Mouse (Mus musculus) kidney, adult 2 months (tissue): ENCODE measurements at regions not wholly inside any gene's neighbourhood (a gene's known extent, or its start where the extent isn't known, plus 50 kb on each side); places are given as distances from the start of the nearest gene placed in this dataset.

Experiments used
- DNase-seq: peaks from one replicate; pipeline ENCODE4 v3.0.0; 2021
- H3K27ac ChIP-seq: fragments of 200-500 bp; 2 replicates; pipeline ENCODE4 v1.5.1; 2012; ENCODE audit warnings: low read depth, low read length, control low read depth, inconsistent platforms; ENCODE audit not compliant: insufficient read depth
- H3K27me3 ChIP-seq: fragments of 200-500 bp; replicated peaks from 2 replicates; pipeline ENCODE4 v1.6.1; 2012; ENCODE audit warnings: mild to moderate bottlenecking, moderate library complexity, low read length, inconsistent platforms; ENCODE audit not compliant: control insufficient read depth, insufficient read depth
- H3K36me3 ChIP-seq: fragments of 200-500 bp; 2 replicates; pipeline ENCODE4 v1.6.1; 2012; ENCODE audit warnings: mild to moderate bottlenecking, moderate library complexity, low read length, inconsistent platforms; ENCODE audit not compliant: control insufficient read depth, insufficient read depth
- H3K4me1 ChIP-seq: fragments of 200-500 bp; 2 replicates; pipeline ENCODE4 v1.6.1; 2011; ENCODE audit warnings: low read length; ENCODE audit not compliant: control insufficient read depth, insufficient read depth
- H3K4me3 ChIP-seq: fragments of 200-500 bp; 2 replicates; pipeline ENCODE4 v1.5.1; 2011; ENCODE audit warnings: mild to moderate bottlenecking, low read depth, low read length, control low read depth; ENCODE audit not compliant: insufficient read depth
- CTCF ChIP-seq: fragments of 200-500 bp; conservative IDR thresholded peaks from 2 replicates; pipeline ENCODE4 v1.5.1; 2011; ENCODE audit warnings: low read depth, mild to moderate bottlenecking, control low read depth, low read length, moderate library complexity, mixed read lengths; ENCODE audit not compliant: insufficient read depth, insufficient read length
- POLR2A ChIP-seq: fragments of 200-500 bp; IDR thresholded peaks from one replicate; pipeline ENCODE4 v1.6.1; 2011; ENCODE audit warnings: low read depth, low read length, control low read depth
- WGBS: fragments of 180-500 bp; shearing (Covaris S2); methylation state at CpG from one replicate; pipeline ENCODE4 v1.1.7; 2018; 5-methylcytosine and 5-hydroxymethylcytosine counted together

DNA sequence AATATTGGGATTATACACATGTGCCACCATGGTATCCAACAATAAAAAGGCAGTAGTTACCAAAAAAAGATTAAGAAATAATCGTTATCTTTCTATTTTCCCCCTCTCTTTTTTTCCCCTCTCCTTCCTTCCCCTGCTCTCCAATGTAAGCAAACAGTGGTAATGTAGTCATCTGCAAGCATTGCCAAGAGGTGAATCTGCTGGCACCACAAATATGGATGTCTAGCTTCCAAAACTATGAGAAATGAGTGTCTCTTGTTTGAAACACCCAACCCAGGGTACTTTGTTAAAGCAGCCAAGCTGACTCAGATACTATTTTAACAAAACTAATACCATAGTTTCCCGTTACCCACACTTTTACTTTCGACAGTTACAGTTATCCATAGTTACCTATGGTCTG, 784.2 kb downstream of the Gsdmc2 start:
- Histone ChIP-seq H3K27ac (no peak overlapping the region), H3K27me3 (no peaks in the 10 kb centered on the region), H3K4me3 (no peak overlapping the region), H3K4me1 (no peaks in the 10 kb centered on the region), H3K36me3 (no peaks in the 10 kb centered on the region)
- 93% methylated on average over 3 of the region's 3 CpGs for WGBS
- DNase-seq = no peak
- no peak for TF ChIP-seq POLR2A
- TF ChIP-seq CTCF = no peak

DNA sequence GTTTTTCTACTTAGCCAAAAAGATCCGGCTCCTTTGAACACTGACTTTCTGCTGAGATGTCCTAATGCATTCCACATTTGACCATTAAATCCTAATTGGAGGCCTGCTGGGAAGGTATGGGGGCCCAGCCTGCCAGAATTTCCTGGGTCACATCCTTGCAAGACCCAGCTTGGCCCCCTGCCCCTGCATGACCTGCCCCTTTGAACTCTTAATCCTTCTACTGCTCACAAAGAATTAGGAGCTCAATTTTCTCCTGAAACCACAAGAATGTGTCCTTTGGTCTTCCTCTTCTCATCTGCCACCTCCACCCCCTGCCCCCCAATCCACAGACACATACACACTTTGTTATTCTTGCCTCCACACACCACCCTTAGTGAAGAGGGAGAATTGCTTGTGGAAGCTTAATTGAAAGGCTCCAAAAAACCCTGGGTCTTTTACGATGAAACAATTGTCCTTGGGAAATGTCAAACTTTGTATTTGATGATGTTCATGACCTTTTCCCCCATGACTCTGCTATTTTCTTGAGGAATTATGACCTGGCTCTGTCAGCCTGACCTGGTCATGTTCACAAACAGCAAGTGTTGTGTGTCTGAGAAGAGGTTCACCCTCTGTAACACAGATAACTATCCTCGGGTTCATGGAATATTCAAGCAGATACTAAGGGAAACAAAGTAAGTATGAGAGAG, 792.3 kb downstream of the Gsdmc2 start:
- no peak overlapping the region for H3K27ac ChIP-seq
- H3K4me3 ChIP-seq = no peak overlapping the region
- 48% methylated on average over 3 of the region's 3 CpGs for WGBS
- H3K36me3 ChIP-seq = no peaks in the 10 kb centered on the region
- H3K4me1 ChIP-seq = no peaks in the 10 kb centered on the region
- H3K27me3 ChIP-seq = no peaks in the 10 kb centered on the region
- DNase-seq = no peak
- TF ChIP-seq CTCF = no peak

DNA sequence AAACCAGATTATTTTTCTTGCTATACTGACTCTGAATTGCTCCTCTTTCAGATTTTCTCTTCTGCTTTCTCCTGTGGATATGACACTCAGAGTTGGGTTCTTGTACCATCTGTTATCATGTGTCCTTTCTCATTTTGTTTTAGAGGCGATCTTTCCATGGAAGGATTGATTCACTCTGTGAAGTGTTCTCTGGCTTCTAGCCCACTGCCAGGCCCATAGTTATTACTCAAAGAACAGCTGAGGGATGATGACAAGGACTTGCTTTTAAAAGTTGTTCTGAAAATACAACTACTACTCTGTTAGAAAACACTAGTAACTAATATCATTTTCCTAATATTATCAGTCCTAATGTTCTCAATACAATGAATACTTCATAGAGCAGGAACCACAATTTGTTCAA, 794.9 kb downstream of the Gsdmc2 start:
- WGBS = 84% methylated on average over 1 of the region's 1 CpGs
- DNase-seq = no peak
- H3K4me1 ChIP-seq = no peaks in the 10 kb centered on the region
- TF ChIP-seq POLR2A (no peak), CTCF (no peak)
- H3K4me3 ChIP-seq = no peak overlapping the region
- H3K27ac ChIP-seq = no peak overlapping the region
- H3K36me3 ChIP-seq = no peaks in the 10 kb centered on the region
- H3K27me3 ChIP-seq = no peaks in the 10 kb centered on the region

DNA sequence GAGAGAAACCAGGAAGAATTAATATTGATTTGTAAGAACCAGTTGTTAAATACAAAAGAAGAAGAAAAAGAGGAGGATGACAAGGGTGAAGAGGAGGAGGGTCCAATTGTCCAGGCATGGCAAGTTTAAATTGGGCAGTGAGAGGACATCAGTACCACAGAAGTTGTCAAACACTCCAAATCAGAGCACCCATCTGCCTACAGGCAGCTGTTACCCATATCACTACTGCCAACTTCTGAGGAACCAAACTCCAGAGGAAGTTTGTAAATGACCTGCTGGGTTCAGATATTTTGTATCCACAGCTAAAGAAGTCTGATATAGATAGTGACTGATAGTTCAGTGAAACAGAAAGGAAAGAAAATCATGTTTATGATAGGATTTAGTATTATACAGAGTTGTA, 802.6 kb downstream of the Gsdmc2 start:
- H3K27ac ChIP-seq = no peak overlapping the region
- no peak for TF ChIP-seq POLR2A
- TF ChIP-seq CTCF = no peak
- no peaks in the 10 kb centered on the region for H3K4me1 ChIP-seq
- no peaks in the 10 kb centered on the region for H3K36me3 ChIP-seq
- no peak overlapping the region for H3K4me3 ChIP-seq
- no peaks in the 10 kb centered on the region for H3K27me3 ChIP-seq
- no peak for DNase-seq

DNA sequence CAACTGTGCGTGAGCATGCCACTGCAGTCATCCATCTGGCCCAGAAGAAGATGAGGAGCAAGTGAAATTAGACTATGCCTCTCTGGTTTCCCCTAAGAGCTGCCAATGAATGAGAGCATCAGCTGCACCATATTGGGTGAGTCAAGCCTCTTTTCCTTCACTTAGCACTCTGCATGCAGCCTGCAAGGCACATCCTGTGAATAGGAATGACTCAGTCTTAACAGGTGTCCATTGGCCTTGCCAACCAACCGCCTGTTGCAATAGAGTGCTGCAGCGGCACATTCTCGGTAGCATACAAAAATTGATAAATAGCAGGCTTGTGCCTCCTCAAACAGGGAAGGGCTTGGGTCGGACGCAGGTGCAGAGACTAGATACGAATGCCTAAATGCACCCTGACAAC, 808.7 kb downstream of the Gsdmc2 start:
- TF ChIP-seq POLR2A (no peak), CTCF (no peak)

DNA sequence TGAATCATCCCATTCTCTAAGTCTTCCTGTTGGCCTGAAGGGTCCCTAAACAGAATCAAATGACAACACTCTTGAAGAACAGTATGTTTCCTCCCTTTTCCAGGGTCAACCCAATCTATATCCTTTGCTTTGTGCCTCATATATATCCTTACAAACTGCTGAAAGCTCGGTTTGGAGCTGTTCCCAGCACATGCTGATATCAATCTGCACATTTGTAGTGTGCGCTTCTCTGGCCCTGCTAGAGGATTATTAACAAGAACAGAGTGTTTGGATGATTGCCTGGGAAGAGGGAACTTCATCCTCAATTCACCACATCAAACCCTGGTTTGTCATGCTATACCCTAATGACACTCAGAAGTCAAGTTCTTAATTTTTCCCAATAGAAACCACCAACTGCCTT, 824.2 kb downstream of the Gsdmc2 start:
- DNase-seq = no peak
- H3K4me1 ChIP-seq = no peaks in the 10 kb centered on the region
- no peaks in the 10 kb centered on the region for H3K27me3 ChIP-seq
- TF ChIP-seq CTCF = no peak
- TF ChIP-seq POLR2A = no peak
- H3K27ac ChIP-seq = no peak overlapping the region
- no peaks in the 10 kb centered on the region for H3K36me3 ChIP-seq
- WGBS = 40% methylated on average over 2 of the region's 2 CpGs
- H3K4me3 ChIP-seq = no peak overlapping the region

More for the DNA sequence above, 808.7 kb downstream of the Gsdmc2 start:
- 90% methylated on average over 7 of the region's 7 CpGs for WGBS
- no peak overlapping the region for H3K27ac ChIP-seq
- DNase-seq = no peak
- no peak overlapping the region for H3K4me3 ChIP-seq
- H3K4me1 ChIP-seq = no peaks in the 10 kb centered on the region
- no peaks in the 10 kb centered on the region for H3K27me3 ChIP-seq
- H3K36me3 ChIP-seq = no peaks in the 10 kb centered on the region

DNA sequence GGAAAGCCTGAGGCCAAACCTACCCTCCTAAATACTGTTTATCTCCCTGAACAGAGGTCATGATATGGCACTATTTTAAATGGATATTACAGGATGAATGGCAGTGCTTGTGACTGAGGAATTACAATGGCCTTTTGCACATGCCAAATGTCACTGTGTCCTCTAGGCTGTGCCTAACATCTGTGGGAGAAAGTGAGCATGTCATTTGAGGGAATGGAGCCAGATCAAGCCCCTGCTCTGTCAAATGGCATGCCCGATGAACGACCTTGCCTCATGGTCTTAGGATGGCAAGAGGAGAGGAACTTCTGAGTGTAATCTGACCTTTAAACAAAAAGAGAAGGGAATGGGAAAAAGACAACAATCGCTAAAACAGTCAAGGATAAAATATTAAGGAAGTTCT, 827.0 kb downstream of the Gsdmc2 start:
- no peak for DNase-seq
- Histone ChIP-seq H3K4me3 (no peak overlapping the region), H3K27ac (no peak overlapping the region), H3K4me1 (no peaks in the 10 kb centered on the region), H3K36me3 (no peaks in the 10 kb centered on the region), H3K27me3 (no peaks in the 10 kb centered on the region)
- WGBS = 48% methylated on average over 3 of the region's 3 CpGs
- TF ChIP-seq POLR2A (no peak), CTCF (no peak)

DNA sequence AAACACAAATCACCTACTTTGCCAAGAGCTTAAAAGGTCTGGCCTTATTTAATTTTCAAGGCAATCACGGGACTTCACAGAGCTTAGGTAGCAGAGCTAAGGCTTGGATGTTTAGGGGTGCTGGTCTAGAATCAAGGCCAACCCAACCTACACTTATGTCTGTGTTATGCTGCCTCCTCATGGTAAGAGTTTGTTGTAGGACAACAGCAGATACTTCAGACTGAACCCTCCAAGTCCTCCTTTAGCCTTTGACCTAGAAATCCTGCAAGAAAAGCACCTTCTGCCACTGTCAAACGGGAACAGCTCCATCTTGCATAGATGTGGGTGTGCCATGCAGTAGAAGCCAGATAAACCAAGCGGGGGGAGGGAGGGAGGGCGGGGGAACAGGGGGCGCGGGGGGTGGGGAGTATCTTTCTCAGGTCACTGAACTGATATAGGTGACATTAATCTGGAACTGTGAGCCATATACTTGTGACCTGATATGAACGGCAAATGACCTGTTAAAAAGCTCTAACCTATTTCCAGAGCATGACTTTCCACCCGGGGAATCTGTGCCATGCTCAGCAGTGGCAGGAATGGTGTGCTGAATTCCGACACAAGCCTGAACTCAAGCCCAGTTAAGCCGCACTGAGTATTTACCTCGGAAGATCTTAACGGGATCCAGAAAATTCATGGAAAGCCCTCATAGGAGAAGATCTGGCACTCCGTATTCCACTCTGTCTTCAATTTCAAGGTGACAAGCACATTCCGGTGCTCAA, 838.3 kb downstream of the Gsdmc2 start:
- Histone ChIP-seq H3K4me3 (no peak overlapping the region), H3K36me3 (no peaks in the 10 kb centered on the region), H3K4me1 (no peaks in the 10 kb centered on the region), H3K27me3 (no peaks in the 10 kb centered on the region), H3K27ac (no peak overlapping the region)
- TF ChIP-seq POLR2A (no peak), CTCF (no peak)
- 71% methylated on average over 14 of the region's 14 CpGs for WGBS
- DNase-seq = no peak
